Mouse (Mus musculus) skeletal muscle tissue, adult 2 months (tissue): ENCODE data around the gene Myo18a.
A peak's percentile ranks its signal among the peaks of the same experiment; 100 is the strongest.

Source experiments
- DNase-seq: peaks from one replicate; pipeline ENCODE4 v3.0.0-alpha.2; 2012; ENCODE audit warnings: low read depth, low spot score

Myo18a gene

GRCm38 (mm10) chr11:77795216-77795615 lies 32.2 kb downstream of the Myo18a start:
- DNase-seq = no peak

GRCm38 (mm10) chr11:77800491-77800868 lies 37.4 kb downstream of the Myo18a start:
- DNase-seq = no peak

GRCm38 (mm10) chr11:77800869-77801701 lies 38.0 kb downstream of the Myo18a start:
- peak; percentile 87 for DNase-seq

GRCm38 (mm10) chr11:77802341-77802865 lies 39.4 kb downstream of the Myo18a start:
- DNase-seq = peak; percentile 82

GRCm38 (mm10) chr11:77806218-77806617 lies 43.2 kb downstream of the Myo18a start:
- DNase-seq = peak; percentile 80

GRCm38 (mm10) chr11:77806855-77807254 lies 43.8 kb downstream of the Myo18a start:
- no peak for DNase-seq

GRCm38 (mm10) chr11:77808051-77808465 lies 45.0 kb downstream of the Myo18a start:
- no peak for DNase-seq

GRCm38 (mm10) chr11:77809215-77809614 lies 46.2 kb downstream of the Myo18a start:
- DNase-seq = no peak

- DNase-seq = no peak
Observed at GRCm38 (mm10) chr11:77810018-77810417, 47.0 kb downstream of the Myo18a start.

- peak; percentile 94 for DNase-seq
Observed at GRCm38 (mm10) chr11:77813969-77814368, 50.9 kb downstream of the Myo18a start.

- DNase-seq = peak; percentile 84
Observed at GRCm38 (mm10) chr11:77816003-77816402, 53.0 kb downstream of the Myo18a start.

- DNase-seq = no peak
Observed at GRCm38 (mm10) chr11:77821648-77822047, 58.6 kb downstream of the Myo18a start.

- DNase-seq = no peak
Observed at GRCm38 (mm10) chr11:77822781-77823180, 59.7 kb downstream of the Myo18a start.

GRCm38 (mm10) chr11:77825853-77826252 lies 62.8 kb downstream of the Myo18a start:
- no peak for DNase-seq

GRCm38 (mm10) chr11:77826311-77826710 lies 63.3 kb downstream of the Myo18a start:
- DNase-seq = no peak

- DNase-seq = peak; percentile 68
Observed at GRCm38 (mm10) chr11:77827241-77827995, 64.4 kb downstream of the Myo18a start.

GRCm38 (mm10) chr11:77828163-77828562 lies 65.1 kb downstream of the Myo18a start:
- DNase-seq = no peak

GRCm38 (mm10) chr11:77829043-77829841 lies 66.2 kb downstream of the Myo18a start:
- DNase-seq = no peak

- no peak for DNase-seq
Observed at GRCm38 (mm10) chr11:77830875-77831274, 67.8 kb downstream of the Myo18a start.

GRCm38 (mm10) chr11:77832541-77832940 lies 69.5 kb downstream of the Myo18a start:
- no peak for DNase-seq

GRCm38 (mm10) chr11:77835109-77835508 lies 72.1 kb downstream of the Myo18a start:
- DNase-seq = no peak

- DNase-seq = no peak
Observed at GRCm38 (mm10) chr11:77836290-77836689, 73.2 kb downstream of the Myo18a start.
